Mouse (Mus musculus): ENCODE measurements around the gene Art3.

Gene Art3

GRCm38 (mm10) chr5:92382349-92382679 is 50.7 kb downstream of the Art3 start:
- DNase-seq: no peak

- no peak for DNase-seq
Observed at GRCm38 (mm10) chr5:92383747-92384146, 52.1 kb downstream of the Art3 start.

DNA sequence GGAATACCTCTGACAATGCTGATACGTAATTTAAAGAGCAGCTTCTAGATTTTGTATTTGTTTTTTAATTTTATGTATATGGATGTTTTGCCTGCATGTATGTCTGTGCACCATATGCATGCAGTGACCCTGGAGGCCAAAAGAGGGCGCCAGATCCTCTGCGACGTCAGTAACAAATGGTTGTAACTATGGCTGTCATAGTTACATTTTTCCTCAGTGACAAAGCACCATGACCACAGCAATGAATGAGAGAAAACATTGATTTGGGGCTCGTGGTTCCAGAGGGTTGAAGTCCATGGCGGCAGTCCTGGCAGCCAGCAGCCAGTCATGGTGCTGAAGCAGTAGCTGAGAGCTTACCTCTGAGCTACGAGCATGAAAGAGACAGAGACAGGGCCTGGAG is 53.2 kb downstream of the Art3 start:
- peak in 1 of 2 experiments; percentile 42 for DNase-seq

- peak in 1 of 2 experiments; percentile 46 for DNase-seq
Observed at GRCm38 (mm10) chr5:92386102-92386501, 54.5 kb downstream of the Art3 start.

DNA sequence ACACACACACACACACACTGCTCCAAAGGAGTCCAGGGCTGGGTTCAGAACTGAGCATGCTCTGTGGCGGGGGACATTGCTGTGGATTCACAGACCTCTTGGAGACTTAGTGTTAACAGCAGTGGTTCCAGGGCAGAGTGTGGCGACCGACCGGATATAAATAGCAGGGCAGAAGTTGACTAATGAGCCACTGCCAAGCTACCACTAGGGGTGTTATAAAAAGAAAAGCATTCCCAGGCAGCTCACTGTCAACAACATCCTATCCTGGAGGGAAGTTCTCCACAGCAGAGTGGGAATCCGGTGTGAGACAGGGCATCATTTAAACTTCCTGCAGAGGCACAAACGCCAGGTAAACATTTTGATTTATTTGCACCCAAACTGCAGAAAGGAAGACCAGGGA is 55.0 kb downstream of the Art3 start:
- peak; percentile 48 to 71 for DNase-seq

DNA sequence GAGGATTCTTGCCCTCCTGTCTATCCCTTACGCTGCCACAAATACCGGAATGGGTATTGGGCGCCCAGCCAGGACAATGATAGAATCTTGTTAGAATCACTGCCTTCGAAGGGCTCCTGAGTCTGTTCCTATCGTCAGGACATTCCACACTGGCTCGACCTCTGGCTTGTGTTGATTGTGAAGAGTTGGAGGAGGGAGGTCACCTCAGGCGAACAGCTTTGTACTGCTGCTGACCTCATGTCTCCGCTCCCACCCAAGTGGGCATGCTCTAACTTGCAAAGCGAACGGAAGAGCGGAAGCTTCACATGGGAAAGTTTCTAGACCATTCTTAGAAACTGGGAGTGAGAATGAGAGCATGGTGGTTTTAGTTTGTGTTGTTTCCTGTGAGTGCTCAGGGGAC is 55.8 kb downstream of the Art3 start:
- DNase-seq: peak; percentile 77 to 85

DNA sequence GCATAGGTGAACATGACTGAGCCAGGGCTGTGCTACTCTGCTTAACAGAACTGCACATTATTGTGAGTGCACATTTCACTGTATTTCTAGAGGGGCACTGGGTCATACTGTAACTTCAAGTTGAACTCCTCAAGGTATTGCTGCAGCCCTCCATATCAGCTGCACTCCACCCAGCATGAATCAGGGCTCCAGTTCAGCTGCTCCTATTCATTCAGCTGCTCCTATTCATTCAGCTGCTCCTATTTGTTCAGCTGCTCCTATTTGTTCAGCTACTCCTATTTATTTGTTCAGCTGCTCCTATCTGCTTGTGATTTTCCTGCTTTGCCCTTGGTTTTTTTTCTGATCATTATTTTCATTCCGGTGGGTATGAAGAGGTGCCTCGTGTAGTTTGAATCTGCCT is 58.4 kb downstream of the Art3 start:
- no peak for DNase-seq

DNA sequence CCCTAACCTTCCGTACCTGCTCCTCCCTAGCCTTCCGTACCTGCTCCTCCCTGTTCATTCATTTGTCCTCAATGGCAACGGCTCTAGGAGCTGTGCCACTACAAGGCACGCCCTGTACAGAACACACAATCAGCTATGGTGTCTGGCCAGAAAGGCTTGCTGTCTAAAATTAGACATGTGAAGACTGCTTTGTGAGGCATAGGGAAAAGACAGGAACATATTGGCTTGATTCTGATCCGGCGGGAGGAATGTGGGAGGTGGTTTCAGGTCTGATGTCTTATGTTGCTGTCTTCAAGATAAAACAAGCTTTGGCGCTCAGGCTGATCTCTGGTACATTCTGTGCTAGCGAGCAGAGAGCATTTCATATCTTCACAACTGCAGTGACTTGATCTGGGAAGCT is 59.0 kb downstream of the Art3 start:
- DNase-seq: no peak

- no peak for DNase-seq
Observed at GRCm38 (mm10) chr5:92392542-92392941, 60.9 kb downstream of the Art3 start.

DNA sequence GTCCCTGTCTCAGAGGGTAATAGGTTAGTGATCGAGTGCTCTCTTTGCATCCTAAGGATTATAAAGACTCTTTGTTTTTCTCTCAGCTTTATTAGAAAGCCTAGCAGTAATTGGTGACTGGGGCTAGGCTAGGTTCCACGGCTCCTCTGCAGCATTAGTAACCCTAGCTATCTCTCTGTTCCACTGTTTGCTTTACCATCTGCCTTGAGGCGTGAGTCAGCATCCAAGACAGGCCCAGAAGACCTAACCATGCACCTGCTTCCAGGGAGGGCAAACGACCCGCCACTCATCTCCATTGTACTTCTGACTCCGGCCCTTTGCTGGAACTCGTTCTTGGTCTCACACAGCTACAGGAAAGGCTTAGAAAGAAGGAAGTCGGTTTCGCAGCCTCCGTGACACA is 62.2 kb downstream of the Art3 start:
- DNase-seq: no peak

DNA sequence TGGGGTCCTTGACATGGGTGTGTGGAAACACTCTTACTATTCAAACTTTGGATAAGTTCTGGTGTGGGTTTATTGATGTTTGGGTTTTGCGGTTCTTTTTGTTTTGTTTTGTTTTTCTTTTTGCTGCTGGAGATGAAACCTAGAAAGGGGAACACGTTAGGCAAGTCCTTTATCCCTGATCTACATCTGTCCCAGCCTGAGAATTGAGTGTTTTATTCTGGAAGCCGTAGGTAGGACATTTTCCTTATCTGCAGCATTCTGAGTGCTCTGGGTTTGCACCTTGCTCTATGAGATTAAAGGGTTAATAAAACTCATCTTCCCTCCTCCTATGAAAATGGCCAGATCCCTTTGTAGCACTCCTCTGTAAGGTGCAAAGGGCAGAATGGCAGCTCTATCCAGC is 64.1 kb downstream of the Art3 start:
- DNase-seq: no peak

- DNase-seq: no peak
Observed at GRCm38 (mm10) chr5:92396476-92396875, 64.8 kb downstream of the Art3 start.

- DNase-seq: peak; percentile 82 to 92
Observed at GRCm38 (mm10) chr5:92398153-92398552, 66.5 kb downstream of the Art3 start.

DNA sequence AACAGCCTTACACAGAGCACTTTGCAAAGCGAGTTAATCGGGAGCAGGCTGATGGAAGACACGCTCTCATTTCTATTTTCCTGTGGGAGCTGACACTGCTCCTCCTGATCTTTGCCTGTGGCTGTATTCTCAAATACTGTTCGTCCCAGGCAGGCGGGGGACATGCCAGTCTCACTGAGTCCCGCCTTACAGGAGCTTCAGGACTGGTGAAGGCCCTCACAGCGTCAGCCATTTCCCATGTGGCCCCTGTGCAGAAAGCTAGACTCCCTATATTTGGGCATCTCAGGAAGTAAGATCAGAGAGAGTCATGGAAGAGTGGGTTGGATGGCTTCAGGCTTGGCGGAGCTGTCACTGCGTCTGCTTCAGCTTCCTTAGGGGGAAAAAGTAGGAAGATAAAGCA is 71.2 kb downstream of the Art3 start:
- DNase-seq: no peak

DNA sequence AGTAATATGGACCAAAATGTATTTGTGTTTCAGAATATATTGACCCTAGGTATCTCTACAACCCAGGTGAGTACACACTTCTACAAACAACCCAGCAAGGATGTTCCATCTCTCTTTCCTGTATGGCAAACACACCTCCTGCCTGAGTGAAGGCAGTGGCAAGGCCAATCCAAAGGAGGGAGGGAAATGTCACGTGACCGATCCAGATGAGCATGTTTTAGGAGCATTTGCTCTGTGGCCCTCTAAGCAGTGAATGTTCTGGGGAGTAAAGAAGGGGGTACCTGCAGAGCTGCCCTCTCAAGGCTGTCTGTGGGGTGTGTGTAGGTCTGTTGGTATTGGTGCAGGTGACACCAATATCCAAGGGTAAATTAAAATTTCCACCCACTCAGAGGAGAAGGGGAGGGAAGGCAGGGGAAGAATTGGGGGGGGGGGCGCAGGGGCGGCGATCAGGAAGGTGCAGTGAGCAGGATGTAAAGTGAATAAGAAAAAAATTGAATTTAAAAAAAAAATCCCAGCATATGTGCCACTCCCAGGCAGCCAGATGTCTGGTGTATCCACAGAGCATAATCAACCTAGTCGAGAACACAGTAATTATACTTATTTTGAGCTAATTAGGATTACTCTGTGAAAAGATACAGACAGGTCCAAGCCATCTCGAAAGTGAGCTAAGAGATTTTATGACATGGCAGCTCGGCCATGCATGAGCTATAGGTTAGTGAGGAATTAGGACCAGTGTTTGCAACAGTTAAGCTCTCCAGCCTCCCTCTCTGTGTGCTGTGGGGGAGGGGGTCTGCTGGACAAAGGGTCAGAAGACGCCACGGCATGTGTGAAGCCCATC is 72.2 kb downstream of the Art3 start:
- no peak for DNase-seq

DNA sequence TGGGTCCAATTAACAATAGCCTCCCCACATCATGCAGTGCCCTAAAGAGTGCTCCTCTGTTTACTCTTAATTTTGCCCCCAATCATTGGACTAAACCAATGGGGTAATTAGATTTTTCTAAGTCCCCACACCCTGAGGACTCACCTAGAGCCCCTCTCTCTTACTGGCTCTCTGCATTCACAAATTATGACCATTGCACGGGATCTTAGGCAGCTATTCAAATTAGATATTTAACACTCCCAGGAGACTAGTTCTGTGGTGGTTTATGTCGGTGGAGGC is 72.7 kb downstream of the Art3 start:
- no peak for DNase-seq

DNA sequence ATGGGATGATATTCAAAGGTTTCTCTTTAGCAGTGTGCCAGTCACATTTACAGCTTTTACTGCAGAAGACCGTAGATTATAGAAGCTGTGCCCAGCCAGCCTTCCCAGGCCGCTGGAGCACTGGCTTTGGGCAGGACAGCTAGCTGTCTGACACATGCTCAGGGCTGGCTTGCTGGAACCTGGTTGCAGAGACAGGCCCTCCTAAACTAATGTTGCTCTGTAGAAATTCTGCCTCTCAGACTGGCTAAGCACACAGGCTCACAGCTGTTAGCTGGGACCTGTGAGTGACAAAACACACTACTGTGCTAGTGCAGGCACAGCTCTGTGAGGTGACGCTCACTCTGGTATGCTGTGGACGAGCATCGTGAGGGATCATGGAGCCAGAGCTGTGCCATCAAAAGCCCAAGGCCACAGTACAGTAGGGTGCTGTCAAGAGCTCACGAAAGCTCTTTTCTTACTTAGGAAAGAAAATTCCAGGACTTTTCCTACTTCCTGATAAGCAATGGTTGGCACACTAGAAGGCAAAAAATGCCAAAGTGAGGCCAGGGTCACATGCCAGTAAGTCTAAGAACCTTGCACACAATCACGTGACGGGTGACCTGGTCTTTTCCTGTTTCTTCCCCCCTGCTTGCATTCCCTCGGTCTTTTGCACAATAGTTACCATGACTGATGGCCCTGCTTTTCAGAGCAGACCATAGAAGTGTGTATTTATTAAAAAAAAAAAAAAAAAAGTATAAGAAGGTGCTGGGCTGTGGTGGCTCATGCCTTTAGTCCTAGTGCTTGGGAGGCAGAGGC is 77.9 kb downstream of the Art3 start:
- DNase-seq: peak; percentile 34 to 52

- no peak for DNase-seq
Observed at GRCm38 (mm10) chr5:92410486-92410885, 78.9 kb downstream of the Art3 start.

DNA sequence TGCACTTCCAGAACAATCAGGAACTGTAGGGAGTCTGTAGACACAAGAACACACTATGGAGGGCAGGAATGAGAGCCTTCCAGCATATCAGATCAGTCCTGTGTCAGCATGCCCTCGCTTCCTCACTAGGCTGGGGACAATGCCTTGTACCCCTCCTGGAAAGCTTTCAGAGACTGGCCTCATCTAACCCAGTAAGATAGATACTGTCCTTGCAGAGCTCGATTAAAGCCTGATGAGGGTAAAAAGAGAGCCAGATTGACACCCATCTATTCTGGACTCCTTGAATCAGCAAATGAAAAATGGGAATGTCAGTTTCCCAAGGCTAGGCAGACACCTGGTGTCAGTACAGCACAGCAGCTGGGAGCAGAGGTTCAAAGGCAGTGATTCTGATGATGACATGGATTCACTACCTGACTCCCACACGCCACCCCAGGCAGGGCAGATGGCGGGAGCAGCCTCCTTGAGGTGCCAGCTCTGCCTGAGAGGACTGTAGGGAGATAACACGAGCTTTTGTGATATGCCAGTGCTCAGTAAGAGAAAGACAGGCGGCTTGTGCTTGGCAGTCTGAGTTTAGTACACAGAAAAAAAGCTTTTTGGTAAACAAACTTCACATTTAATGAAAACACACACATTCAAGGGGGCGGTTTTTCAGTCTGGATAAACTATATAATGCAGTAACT is 80.0 kb downstream of the Art3 start:
- no peak for DNase-seq

DNA sequence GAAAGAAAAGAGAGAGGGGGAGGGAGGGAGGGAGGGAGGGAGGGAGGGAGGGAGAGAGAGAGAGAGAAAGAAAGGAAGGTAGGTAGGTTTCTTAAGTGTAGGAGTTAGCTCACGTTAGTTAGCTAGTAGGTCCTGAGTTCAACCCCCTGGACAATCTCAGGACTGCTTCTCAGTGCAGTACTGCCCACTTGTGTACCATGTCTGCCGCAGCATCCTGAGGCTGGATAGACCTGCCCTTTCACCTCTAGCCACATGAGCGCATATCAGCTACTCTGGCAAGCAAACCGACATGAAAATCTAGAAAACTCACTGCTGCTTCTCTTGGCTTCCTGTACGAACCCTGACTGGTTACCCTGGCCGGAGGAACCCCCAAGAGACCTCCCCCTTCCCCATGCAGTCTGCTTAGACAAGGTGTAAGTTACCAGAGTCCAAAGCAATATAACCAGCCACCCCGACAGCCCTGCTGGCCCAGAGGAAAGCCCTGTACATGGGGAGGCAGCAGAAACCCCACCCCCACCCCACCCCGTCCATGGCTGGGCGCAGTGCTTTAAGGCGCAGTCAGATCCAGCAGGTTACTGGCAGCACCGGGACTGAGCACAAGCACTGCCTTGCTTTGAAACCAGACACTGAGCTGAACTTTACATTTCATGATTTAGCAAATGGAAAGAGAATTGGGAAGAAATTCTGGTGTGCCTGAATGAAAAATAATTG is 81.8 kb downstream of the Art3 start:
- no peak for DNase-seq

DNA sequence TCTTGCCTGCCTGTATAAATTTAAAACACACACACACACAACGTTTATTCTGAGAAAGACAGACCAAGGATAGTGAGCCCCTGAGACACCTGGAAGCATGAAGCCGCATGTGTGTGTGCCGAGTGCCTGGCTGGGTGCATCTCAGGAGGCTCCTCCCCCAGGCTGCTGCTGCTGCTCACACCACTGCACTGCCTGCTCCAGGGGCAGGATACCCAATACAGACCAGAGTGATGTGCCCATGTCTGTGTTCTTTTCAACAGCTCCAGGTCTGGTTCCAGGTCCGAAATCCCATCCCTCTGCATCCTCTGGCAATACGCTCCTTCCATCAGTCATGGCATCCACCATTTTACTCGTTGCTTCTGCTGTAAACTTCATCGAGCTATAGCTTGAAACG is 82.4 kb downstream of the Art3 start:
- DNase-seq: no peak

DNA sequence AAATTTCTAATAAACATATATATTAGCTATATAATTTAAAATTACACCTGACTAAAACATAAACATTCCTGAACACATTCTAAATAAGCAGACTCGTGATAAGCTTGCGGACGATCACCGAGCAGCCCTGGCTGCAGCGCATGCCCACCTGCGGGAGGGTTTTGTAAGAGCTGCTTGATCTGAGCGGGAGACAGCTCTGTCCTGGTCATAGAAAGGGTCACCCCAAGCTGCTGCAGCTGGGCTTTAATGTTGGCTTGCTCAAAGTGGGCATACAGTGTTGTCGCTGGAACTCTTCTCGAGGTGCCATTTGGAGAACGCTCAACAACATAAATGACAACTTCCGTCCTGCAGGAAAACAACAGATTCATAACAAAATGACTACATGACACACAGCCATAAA is 92.5 kb downstream of the Art3 start:
- DNase-seq: no peak

GRCm38 (mm10) chr5:92430723-92431122 is 99.1 kb downstream of the Art3 start:
- no peak for DNase-seq

Data from kidney, postnatal 25 days (tissue).